Mouse (Mus musculus) intestine, postnatal 0 days (tissue): Measurements from ENCODE around the gene Plekha5. TPM values are rescaled to one million over a fixed set of nuclear protein-coding genes. Genes with fewer than 3 reads are reported as not detected.
A peak's percentile ranks its signal among the peaks of the same experiment; 100 is the strongest.

ENCODE experiments used
- ATAC-seq: fragments of 200-750 bp; cut with Nextera tagmentation; 2 replicates; pipeline ENCODE4 v1.8.0; 2017; ENCODE audit warnings: mild to moderate bottlenecking, moderate TSS enrichment, moderate library complexity
- H3K27ac ChIP-seq: fragments of 300-500 bp; sonication (generic); 2 replicates; pipeline ENCODE4 v1.5.1; 2014; ENCODE audit warnings: mild to moderate bottlenecking, low read depth, low read length, moderate library complexity
- H3K27me3 ChIP-seq: fragments of 300-500 bp; sonication (generic); replicated peaks from 2 replicates; pipeline ENCODE4 v1.6.1; 2014; ENCODE audit warnings: low read length, mixed read lengths; ENCODE audit not compliant: control insufficient read depth, insufficient read depth
- H3K36me3 ChIP-seq: fragments of 300-500 bp; sonication (generic); 2 replicates; pipeline ENCODE4 v1.6.1; 2014; ENCODE audit warnings: mild to moderate bottlenecking, moderate library complexity; ENCODE audit not compliant: control insufficient read depth, insufficient read depth
- H3K4me1 ChIP-seq: fragments of 300-500 bp; sonication (generic); replicated peaks from 2 replicates; pipeline ENCODE4 v1.6.1; 2014; ENCODE audit warnings: antibody characterized with exemption, low read length, mixed read lengths; ENCODE audit not compliant: control insufficient read depth, insufficient read depth
- H3K4me2 ChIP-seq: fragments of 300-500 bp; sonication (generic); replicated peaks from 2 replicates; pipeline ENCODE4 v1.6.1; 2014; ENCODE audit warnings: low read depth, mild to moderate bottlenecking, moderate library complexity
- H3K4me3 ChIP-seq: fragments of 300-500 bp; sonication (generic); 2 replicates; pipeline ENCODE4 v1.5.1; 2014; ENCODE audit warnings: low read depth, low read length
- H3K9ac ChIP-seq: fragments of 300-500 bp; sonication (generic); 2 replicates; pipeline ENCODE4 v1.6.1; 2014; ENCODE audit warnings: mild to moderate bottlenecking, low read depth, low read length
- H3K9me3 ChIP-seq: fragments of 300-500 bp; sonication (generic); 2 replicates; pipeline ENCODE4 v1.6.1; 2016; ENCODE audit warnings: mixed run types; ENCODE audit not compliant: control insufficient read depth
- CTCF ChIP-seq: sonication (generic); IDR thresholded peaks from 2 replicates; pipeline ENCODE4 v1.5.1; 2016; ENCODE audit warnings: low read depth, mild to moderate bottlenecking, control low read depth, antibody characterized with exemption, moderate library complexity
- WGBS: fragments of 180-500 bp; shearing (Covaris S2); extraction: QIAGEN DNeasy Blood & Tissue Kit; methylation state at CpG from one replicate; pipeline ENCODE4 v1.1.7; 2014; 5-methylcytosine and 5-hydroxymethylcytosine counted together
- polyA plus RNA-seq: library from polyadenylated mRNA; unstranded; fragments of >200 nt; fragmentation: Nextera tagmentation; extraction: Ambion mirVana; gene quantifications from 2 replicates; pipeline ENCODE4 v1.2.1, GENCODE M21; 2015

Gene Plekha5
- polyA plus RNA-seq, 1 experiment from 2014 or later: 18.0 TPM

- WGBS: 94% methylated on average over 9 of the region's 9 CpGs
- Histone ChIP-seq H3K4me3 (no peak overlapping the region), H3K9ac (no peak overlapping the region), H3K4me2 (no peak overlapping the region), H3K36me3 (peaks cover 26% of the 10 kb centered on the region), H3K27me3 (no peaks in the 10 kb centered on the region), H3K27ac (no peak overlapping the region), H3K4me1 (no peaks in the 10 kb centered on the region), H3K9me3 (no peaks in the 10 kb centered on the region)
- ATAC-seq: no peak
- TF ChIP-seq CTCF: no peak
Measured at GRCm38 (mm10) chr6:140432363-140432762, 8.5 kb downstream of the Plekha5 start.

GRCm38 (mm10) chr6:140443374-140443773, 19.5 kb downstream of the Plekha5 start:
- Histone ChIP-seq H3K4me2 (no peak overlapping the region), H3K36me3 (peaks cover 5% of the 10 kb centered on the region; the same call in 1 of the 2 replicates), H3K27ac (no peak overlapping the region), H3K9ac (no peak overlapping the region), H3K4me1 (no peaks in the 10 kb centered on the region; the same call in 1 of the 2 replicates), H3K9me3 (no peaks in the 10 kb centered on the region), H3K4me3 (no peak overlapping the region), H3K27me3 (no peaks in the 10 kb centered on the region)
- TF ChIP-seq CTCF: peak; percentile 86
- 73% methylated on average over 5 of the region's 5 CpGs for WGBS
- peak; percentile 69 for ATAC-seq

- Histone ChIP-seq H3K4me1 (no peaks in the 10 kb centered on the region; the same call in 1 of the 2 replicates), H3K36me3 (peaks cover 5% of the 10 kb centered on the region; the same call in 1 of the 2 replicates), H3K4me2 (no peak overlapping the region), H3K4me3 (no peak overlapping the region), H3K9me3 (no peaks in the 10 kb centered on the region), H3K9ac (no peak overlapping the region), H3K27me3 (no peaks in the 10 kb centered on the region), H3K27ac (no peak overlapping the region)
- 86% methylated on average over 7 of the region's 7 CpGs for WGBS
- no peak for TF ChIP-seq CTCF
- ATAC-seq: no peak
Measured at GRCm38 (mm10) chr6:140444147-140444546, 20.3 kb downstream of the Plekha5 start.

- Histone ChIP-seq H3K36me3 (peaks cover 5% of the 10 kb centered on the region; the same call in 1 of the 2 replicates), H3K4me1 (no peaks in the 10 kb centered on the region; the same call in 1 of the 2 replicates), H3K9ac (no peak overlapping the region), H3K4me3 (no peak overlapping the region), H3K4me2 (no peak overlapping the region), H3K27me3 (no peaks in the 10 kb centered on the region), H3K9me3 (no peaks in the 10 kb centered on the region), H3K27ac (no peak overlapping the region)
- no peak for ATAC-seq
- TF ChIP-seq CTCF: 0 out of 2 replicates have a peak, but pooled peaks have one; percentile 12
- 65% methylated on average over 10 of the region's 10 CpGs for WGBS
Measured at GRCm38 (mm10) chr6:140444855-140445465, 21.1 kb downstream of the Plekha5 start.

GRCm38 (mm10) chr6:140448010-140448739, 24.3 kb downstream of the Plekha5 start:
- ATAC-seq: no peak
- 91% methylated on average over 21 of the region's 21 CpGs for WGBS
- H3K9me3 ChIP-seq: no peaks in the 10 kb centered on the region
- H3K4me1 ChIP-seq: no peaks in the 10 kb centered on the region
- H3K27ac ChIP-seq: no peak overlapping the region
- no peak overlapping the region for H3K4me2 ChIP-seq
- no peak for TF ChIP-seq CTCF
- no peak overlapping the region for H3K4me3 ChIP-seq
- no peak overlapping the region for H3K9ac ChIP-seq
- no peaks in the 10 kb centered on the region for H3K27me3 ChIP-seq
- peaks cover 5% of the 10 kb centered on the region; the same call in 1 of the 2 replicates for H3K36me3 ChIP-seq

- Histone ChIP-seq H3K4me1 (0 out of 2 replicates have a peak, but pooled peaks cover 6% of the 10 kb centered on the region), H3K9me3 (no peaks in the 10 kb centered on the region), H3K9ac (no peak overlapping the region), H3K4me3 (no peak overlapping the region), H3K4me2 (no peak overlapping the region), H3K27ac (no peak overlapping the region), H3K27me3 (no peaks in the 10 kb centered on the region), H3K36me3 (peaks cover 5% of the 10 kb centered on the region; the same call in 1 of the 2 replicates)
- no peak for TF ChIP-seq CTCF
- no peak for ATAC-seq
- WGBS: 85% methylated on average over 5 of the region's 5 CpGs
Measured at GRCm38 (mm10) chr6:140450693-140451092, 26.8 kb downstream of the Plekha5 start.
